Mouse (Mus musculus) adipocyte (in vitro differentiated cells): ENCODE results near the gene Tmtc4.

Experiments
- DNase-seq: peaks from one replicate; pipeline ENCODE4 v3.0.0-alpha.2; 2016; ENCODE audit warnings: low spot score

Gene Tmtc4

DNA sequence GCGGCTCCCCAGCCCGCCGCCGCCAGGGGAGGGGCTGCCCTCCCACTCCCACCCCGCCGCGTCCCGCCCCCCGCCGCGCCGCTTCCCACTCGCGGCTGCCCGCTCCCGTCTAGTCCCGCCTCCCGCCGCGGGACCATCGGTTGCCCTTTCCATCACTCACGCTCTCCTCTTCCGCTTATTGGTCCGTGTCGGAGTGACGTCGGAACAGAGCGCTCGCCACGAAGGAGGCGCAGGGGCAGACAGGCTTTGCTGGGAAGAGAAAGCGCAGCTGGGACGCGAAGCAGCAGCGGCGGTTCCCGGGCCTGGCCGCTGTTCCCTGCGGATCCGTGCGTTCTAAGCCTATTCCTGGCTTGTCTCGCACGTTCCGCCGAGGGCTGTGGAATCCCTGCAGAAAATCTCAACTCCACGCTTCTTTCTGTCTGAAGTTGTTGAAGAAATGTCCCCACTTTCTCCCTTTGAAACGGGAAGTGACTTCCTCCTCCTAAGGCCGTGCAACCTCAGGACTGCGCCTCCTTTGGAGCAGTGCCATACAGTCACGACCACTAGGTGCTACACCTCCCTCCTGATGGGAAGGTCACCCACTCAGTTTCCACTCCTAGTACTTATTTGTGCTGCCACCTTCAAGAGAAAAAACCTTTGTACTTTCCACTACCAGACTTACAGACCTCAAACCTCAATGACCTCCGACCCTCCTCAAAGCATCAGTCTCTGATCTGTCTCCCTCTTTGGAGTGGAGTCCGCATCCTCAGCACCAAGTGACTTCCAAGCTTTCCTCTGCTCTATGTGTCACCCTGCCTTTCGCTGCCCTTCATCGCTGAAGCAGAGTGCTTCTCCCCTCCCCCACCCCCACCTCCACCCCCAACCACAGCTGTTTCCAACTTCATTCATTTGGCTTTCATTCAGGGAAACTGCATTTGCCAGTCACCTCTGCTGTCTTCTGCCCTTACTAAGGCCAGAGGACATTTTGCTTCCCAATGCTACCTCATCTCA lies at the start of gene Tmtc4:
TSS of gene Tmtc4 (minus strand) at position 810 of the 990 bp plus-strand sequence.
- peak; percentile 95 for DNase-seq

DNA sequence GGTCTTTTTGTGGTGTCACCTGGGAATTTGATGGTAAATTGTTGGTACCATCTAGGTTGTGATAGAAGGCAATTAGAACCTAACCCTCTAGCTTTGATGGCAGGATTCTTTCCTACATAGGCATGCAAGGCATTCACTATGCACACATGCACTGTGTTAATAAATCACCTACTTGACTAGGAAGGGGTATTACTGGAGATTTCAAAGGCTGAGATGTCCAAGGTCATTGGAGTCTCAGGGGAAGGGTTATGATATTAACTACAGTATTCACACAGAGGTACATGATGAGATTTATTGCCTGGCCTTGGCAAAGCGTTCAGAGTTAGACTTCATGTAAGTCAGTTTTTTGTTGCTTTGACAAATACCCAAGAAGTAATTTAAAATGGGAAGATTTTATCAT lies 48.6 kb upstream of the Tmtc4 start:
- DNase-seq, result no peak

DNA sequence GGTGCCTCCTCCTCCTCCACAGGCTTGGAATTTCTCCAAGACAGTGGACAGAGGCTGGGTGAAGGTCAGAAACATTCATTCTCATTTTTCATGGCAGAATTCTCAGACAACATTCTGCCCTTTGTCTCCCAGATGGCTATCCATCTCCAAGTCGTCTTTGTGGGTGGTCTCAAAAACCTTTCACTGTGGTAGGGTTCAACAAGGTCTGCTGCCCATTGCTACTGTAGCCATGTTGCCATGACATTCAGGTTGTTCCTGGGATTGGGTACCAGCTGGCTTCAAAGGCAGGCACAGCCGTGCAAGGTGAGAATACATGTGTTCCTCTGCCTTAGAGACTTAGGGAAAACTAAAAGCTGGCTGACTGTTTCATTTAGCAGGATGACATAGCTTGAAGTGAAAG lies 44.0 kb upstream of the Tmtc4 start:
- DNase-seq, result peak; percentile 27

DNA sequence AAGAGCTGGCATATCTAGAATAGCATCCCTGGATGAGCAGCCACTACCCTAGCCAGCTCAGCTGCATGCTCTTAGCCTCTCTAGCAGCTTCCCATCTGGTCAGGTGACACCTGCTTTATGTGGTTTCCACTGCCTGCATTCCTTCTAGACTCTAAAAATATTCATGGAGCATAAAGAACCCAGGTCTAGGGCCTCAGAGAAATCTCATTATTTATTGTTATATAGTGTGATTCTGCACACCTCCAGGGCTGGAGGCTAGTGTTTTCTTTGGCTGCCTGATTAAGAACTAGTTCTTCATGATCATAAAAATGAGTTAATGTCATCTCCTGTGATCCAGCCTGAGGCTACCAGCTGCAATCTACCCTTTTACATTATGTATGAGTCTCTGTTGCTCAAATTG lies 39.1 kb upstream of the Tmtc4 start:
- DNase-seq, result no peak

DNA sequence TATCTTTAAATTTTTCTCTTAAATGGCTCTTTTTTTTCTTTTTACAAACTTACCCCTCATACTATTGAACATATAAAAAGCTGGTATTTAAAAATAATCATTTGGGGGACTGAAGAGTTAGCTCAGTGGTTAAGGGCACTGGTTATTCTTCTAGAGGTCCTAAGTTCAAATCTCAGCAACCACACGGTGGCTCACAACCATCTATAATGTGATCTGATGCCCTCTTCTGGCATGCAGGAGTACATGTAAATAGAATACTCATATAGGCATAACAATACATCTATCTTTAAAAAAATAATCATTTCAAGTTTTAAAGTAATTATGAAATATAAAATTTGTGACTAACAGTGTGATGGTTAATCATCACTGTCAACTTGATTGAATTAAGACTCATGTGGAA lies 32.5 kb upstream of the Tmtc4 start:
- no peak for DNase-seq

DNA sequence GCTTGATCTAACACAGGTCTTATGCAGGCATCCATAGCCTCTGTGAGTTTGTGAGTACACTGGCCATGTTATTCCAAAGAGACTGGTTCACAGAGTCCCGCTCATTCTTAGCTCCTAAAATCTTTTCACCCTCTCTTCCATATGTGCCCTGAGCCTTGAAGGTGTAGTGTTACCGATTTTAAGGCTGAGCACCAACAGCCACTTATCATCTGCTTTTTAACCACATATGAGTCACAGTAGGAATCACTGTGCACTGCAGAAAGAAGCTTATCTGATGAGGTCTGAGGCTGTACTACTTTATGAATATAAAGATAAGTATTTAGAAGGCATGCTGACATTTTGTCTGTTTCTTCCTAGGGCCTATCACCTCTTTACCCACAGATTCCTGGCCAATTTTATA lies 31.9 kb upstream of the Tmtc4 start:
- DNase-seq, result no peak

DNA sequence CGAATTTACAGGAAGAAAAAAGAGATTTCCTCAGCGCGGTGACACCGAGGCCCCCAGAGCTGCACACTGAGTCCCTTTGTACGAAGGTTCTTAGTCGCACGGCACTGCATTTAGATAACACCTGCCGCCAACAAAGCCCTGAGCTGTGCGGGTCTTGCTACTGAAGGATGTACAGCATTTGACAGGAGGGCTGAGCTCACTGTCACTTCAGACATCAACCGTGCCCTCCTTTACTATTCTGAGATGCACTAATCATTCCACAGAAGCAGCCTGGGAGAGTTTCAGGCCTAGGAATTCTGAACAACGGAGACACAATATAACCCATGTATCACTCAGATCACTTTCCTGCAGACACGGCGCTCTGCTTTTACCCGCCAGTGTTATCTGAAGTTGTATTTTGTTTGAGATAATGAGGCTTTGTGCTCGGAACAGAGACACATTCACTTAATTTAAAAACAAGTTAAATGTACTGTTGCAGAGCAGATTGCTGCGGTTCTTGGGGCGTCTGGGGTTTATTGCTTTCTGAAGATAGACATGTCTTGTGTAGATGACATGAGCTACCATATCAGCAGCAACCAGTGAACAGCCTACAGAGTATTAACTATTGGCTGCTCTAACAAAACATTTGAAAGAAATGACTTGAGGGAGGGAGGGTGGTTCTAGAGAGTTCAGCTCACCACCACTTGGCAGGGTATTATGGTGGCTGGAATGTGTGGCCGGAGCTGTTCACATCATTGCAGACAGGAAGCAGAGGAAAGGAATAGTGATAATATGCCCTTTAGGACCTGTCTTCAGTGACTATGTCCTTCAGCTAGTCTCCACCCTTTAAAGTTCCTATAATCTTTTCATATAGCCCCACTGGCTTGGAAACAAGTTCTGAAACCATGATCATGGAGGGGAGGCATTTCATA lies 25.5 kb upstream of the Tmtc4 start:
- no peak for DNase-seq

DNA sequence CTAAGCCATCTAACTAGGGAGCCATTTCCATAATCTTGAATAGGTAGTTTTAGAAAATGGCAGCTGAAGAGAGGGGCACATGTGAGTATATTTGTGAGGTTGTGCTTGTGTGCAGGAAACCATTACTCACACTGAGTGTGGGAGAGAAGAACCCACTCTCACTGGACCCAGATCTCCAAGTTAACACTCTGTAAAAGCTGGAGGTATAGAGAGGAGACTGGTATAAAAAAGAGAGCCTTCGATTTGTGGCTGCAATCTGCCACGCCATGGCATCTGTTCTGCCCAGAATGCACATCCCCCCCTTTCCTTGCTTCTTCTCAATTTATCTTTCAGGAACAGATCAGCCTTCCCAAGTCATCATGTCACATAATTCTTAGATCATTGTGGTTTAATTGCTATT lies 24.8 kb upstream of the Tmtc4 start:
- DNase-seq, result no peak

DNA sequence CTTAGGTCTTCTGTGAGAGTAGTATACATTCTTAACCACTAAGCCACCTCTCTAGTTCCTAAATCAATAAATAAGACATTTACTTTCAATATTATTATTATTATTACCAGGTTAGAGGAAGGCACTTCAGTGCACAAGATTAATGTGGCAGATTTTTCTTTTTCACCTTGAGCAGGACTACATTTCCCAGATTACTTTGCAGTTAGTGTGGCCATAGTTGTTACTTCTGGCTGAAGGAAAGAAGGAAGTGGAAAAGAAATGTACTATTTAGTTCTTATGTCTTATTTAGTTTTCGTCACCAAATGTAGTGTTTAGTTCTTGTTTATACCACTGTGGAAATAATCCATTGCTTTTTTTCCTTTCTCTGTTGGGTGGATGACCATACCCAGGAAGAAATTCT lies 19.9 kb upstream of the Tmtc4 start:
- no peak for DNase-seq

DNA sequence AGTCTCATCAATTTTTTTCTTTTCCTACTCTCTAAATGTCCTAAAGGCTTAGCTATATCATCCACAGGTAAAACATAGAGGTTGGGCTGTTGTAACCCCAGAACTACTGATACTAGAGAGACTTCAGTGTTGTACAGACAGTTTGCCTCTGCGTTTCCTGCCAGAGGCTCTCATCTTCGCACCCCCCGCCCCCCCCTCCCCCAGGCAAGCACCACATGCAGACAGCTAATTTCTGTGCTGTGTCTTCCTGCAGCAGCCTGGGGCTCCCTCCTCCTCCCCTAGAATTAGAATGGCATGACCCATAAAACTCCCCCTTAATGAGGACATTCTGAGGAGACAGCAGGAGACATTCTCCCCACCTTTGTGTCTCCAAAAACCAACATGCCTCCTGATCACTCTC lies 17.6 kb upstream of the Tmtc4 start:
- no peak for DNase-seq

DNA sequence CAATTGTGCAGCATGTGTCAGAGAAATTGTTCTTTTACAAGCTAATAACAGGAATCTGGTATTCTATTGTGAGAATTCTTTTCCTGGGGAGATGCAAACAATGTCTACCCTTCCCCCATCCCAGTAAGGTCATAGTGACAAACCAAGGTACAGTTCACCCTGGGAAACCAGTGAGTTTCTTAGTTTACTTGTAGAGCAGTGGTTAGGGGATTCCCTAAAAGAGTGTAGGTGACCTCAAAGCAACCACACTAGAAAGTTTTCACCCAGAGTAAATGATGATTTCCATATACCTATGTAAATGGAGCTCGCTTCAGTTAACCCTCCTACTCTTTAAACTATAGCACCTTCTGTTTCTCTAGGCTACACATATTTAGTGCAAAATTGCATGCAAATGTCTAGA lies 13.6 kb upstream of the Tmtc4 start:
- no peak for DNase-seq

DNA sequence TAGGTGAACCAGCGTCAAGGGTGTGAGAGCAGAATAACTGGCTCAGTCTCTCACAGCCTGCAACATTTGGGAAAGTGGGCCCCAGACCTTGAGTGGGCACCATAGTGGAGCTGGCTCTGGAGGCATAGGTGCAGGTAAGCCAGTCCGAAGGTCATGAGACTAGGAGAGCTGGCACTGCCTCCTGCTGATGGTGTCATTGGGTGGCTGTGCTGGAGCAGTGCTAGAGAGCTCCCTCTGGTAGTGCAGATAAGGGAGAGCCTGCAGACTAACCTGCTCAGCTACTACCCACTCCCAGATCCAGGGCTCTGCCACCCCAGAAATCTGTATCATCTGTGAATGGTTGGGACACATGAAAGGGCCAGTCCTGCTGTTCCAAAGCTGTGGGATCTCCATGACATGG lies 10.1 kb upstream of the Tmtc4 start:
- DNase-seq, result no peak

DNA sequence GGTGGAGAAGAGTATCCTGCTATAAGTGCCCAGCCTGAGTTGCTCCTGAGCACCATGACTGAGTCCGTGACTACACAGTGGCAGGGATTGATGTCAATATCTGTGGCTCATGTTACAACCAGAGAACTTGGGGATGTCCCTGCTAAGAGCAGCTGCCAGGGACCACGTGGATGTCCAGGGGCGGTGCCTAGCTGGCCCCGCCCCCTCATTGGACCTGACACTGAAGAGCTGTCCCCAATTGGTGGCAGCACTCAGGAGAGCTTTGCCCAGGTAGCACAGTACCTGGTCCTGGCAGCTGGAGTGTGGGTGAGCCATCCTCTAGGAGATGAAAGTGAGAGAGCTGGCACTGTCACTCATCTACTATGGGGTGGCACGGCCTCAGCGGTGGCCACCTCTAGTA lies 9.1 kb upstream of the Tmtc4 start:
- DNase-seq, result no peak

DNA sequence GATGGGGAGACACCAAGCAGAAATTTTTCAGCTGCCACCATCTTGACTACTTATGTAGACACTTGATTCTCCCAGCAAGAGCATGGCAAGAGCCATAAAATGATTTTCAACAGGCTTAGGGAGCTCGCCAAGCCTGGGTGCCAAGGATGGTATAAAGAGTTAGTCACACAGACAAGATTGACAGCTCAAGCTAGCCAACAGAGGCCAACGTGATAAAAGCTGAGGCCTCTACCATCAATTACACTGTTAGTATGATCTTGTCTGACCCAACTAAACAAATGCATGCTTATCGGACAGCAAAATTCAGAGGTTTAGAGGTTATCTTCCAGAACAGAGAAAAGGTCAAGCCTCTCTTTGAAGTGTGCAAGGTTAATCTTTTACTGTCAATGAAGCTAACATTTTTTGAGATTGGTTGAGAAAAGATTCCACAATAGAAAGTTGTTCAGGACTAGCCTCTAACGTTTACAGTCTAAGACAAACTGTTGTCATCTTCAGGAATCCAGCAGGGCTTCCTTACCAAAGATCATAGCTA lies 6.8 kb upstream of the Tmtc4 start:
- no peak for DNase-seq

DNA sequence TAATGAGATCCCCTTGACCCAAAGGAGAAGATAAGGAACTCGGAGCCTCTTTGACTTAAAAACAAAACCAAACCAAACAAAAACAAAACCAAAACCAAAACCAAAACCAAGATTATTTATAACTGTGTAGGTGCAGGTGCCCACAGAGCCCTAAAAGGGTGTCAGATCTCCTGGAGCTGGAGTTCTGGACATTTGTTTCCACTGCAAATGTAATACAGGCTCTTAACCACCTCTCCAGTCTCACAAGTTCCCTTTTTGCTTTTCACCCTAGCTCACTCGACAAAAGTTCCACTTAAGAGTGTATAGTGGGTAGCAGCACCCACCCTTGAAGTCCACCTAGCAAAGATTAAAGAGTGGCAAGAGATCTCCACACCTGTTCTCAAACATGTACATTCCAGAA lies 2.6 kb upstream of the Tmtc4 start:
- DNase-seq, result no peak

DNA sequence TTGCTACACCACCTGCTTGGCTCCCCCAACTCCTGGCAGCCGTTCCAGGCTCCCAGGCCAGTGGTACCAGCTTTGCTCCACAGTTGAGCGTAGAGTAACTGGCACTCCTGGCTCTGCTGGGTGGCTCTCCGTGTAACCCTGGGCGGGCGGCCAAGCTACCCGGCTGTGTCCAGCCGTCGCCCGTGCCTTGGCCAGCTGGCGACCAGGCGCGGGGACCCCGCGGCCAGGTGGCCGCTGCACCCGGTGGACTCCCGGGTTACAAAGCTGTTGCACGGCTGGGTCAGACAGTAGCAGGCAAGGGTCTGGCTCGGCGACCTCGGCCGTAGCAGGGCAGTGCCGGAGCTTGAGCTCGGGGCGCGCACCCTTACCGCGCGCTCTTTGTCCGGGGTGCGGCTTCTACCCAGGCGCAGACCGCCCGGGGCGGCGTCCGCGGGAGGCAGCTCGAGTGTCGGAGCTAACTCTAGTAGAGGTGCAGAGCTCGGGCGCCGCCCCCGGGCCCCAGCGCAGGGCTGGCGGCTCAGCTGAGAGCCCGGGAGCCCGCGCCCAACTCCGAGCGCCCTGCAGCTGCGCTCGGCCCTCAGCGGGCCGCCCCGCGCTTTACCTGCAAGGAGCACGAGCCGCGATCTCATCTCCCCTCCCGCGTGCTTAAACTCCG lies 1.1 kb downstream of the Tmtc4 start:
- DNase-seq, result peak; percentile 77

DNA sequence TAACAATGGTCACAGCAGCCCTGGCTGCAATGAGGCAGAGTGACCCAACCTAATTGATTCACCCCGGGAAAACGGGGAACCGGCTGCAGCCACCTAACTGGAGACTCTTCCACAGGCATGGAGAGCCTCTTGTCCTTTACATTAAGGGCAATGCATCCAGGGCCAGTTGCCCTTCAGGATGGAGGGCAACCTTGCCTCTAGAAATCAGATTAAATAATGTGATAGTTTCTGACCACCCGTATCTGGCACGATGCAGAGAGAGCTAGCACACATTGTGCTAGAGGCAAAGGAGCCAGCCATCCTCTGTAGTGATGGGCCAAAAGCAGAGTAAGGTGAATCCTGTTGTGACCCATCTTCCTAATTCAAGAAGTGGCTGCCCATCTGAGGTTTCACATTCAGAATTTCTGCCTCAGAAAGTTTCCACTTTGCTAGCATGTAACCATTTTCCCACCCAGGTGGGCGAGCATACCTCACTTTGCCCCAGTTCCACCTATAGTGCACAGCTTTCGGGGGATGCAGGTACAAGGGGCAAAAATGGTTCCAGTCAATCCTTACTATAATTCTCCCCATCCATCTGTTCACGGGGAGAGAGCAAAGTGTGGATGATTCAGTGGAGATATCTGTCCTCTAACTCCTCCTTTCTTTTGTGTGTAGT lies 1.9 kb downstream of the Tmtc4 start:
- DNase-seq, result no peak

DNA sequence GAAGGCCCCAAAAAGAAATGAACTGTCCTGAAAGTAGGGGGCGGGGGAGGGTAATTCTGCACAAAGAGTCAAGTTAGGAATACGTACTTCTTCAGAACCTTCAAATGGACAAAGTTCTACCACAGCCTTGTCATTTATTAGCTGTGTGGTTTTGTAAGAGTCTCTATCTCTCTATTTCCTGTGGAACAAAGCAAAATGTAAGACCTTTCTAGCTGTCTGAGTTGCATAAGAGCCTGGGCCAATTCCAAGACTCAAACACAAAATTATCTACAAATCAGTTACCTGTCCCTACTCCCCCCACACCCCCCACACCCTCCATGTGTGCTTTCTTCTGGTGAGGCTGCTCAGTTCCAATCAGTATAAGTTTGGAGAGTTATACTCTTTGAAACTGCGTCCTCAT lies 5.0 kb downstream of the Tmtc4 start:
- no peak for DNase-seq

DNA sequence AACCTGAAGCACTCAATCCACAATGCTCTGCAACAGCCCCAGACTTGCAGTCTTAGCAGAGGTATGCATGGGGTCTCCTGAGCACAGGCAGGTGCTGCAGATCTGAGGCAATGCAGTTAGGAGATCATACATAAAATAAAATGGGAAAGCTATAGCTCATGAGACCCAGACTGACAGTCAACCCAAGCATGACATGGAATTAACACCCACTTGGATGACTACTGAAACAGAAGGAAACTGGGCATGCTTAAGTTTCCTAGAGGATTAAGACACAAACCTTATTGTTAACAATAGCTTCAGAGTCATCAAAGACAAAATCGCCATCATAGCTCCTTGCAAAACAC lies 6.1 kb downstream of the Tmtc4 start:
- DNase-seq, result no peak

DNA sequence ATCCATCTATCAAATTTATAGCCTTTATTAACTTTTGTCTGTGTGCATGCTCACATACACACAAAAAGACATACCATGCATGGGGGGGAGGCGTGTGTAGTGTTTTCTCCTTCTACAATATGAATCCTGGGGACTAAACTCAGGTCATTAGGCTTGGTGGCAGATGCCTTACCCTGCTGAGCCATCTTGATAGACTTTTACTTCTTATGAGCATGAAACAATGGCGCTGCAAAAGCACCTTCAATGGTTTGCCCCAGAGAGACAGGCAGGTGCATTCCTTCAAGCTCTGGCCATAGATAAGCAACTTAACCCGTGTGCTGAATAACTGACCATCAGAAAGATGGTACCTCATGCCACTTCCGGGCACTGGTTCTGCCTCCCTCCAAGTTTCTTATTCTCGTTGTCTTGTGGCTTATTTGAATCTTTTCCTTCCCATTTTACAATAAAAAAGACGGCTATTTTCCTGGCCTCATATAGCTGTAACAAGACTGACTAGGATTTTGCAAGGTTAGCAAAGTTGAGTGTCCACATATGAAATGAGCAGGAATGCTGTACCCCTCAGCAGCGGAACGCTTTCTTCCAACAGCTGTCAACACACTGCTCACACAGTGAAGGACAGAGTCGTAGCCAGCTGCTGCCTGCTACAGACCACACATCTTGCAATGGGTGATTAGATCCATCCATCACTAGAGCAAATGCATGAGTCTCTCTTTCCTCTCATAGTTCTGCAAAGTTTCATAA lies 6.6 kb downstream of the Tmtc4 start:
- DNase-seq, result no peak
